Mouse (Mus musculus): ENCODE results near the gene Ttc39b. TPM values are rescaled to one million over a fixed set of nuclear protein-coding genes. Genes with fewer than 3 reads are reported as not detected.

The Ttc39b gene
- total RNA-seq, 2 experiments from 2014 or later: 27.5 to 29.6 TPM

- intact Hi-C loops (cut with DNase I): no loop called here
- DNase-seq (ENCODE audit: extremely low spot score in 1 of 2, low spot score in 2 of 2): no peak
These were observed 107.7 kb downstream of the Ttc39b start for GRCm38 (mm10) chr4:83216381-83216780.

DNA sequence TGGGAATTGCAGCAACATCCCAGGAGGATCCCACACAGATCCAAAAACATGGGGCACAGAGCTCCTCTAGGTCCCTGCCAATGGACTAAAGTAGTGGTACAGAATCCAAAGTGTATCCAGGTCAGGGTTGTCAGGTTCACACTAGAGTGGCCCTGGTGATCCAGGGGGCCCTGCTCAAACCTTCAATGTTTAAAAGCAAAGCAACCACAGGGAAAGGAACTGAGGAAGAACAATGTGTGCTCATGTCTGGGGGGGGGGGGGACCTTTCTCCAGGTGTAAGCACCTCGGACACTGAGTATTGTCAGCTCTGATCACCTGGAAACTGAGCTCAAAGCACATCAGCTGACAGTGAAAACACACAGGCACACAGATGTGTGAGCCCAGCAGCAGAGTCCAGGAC is 108.3 kb downstream of the Ttc39b start:
- intact Hi-C loops (cut with DNase I): no loop called here

GRCm38 (mm10) chr4:83214822-83215558 is 109.1 kb downstream of the Ttc39b start:
- intact Hi-C loops (cut with DNase I): no loop called here
- peak in 1 of 2 experiments; percentile 31 for DNase-seq (ENCODE audit: extremely low spot score in 1 of 2, low spot score in 2 of 2)

More for the DNA sequence above, 108.3 kb downstream of the Ttc39b start:
- DNase-seq (ENCODE audit: extremely low spot score in 1 of 2, low spot score in 2 of 2): no peak

- DNase-seq (ENCODE audit: extremely low spot score in 1 of 2, low spot score in 2 of 2): no peak
- intact Hi-C loops (cut with DNase I): no loop called here
These were observed 110.3 kb downstream of the Ttc39b start for GRCm38 (mm10) chr4:83213752-83214151.

- no peak for DNase-seq (ENCODE audit: extremely low spot score in 1 of 2, low spot score in 2 of 2)
These were observed 112.3 kb downstream of the Ttc39b start for GRCm38 (mm10) chr4:83211709-83212108.

GRCm38 (mm10) chr4:83210437-83210836 is 113.6 kb downstream of the Ttc39b start:
- intact Hi-C loops (cut with DNase I): no loop called here
- DNase-seq (ENCODE audit: extremely low spot score in 1 of 2, low spot score in 2 of 2): no peak

More at GRCm38 (mm10) chr4:83211709-83212108, 112.3 kb downstream of the Ttc39b start:
- intact Hi-C loops (cut with DNase I): no loop called here

DNA sequence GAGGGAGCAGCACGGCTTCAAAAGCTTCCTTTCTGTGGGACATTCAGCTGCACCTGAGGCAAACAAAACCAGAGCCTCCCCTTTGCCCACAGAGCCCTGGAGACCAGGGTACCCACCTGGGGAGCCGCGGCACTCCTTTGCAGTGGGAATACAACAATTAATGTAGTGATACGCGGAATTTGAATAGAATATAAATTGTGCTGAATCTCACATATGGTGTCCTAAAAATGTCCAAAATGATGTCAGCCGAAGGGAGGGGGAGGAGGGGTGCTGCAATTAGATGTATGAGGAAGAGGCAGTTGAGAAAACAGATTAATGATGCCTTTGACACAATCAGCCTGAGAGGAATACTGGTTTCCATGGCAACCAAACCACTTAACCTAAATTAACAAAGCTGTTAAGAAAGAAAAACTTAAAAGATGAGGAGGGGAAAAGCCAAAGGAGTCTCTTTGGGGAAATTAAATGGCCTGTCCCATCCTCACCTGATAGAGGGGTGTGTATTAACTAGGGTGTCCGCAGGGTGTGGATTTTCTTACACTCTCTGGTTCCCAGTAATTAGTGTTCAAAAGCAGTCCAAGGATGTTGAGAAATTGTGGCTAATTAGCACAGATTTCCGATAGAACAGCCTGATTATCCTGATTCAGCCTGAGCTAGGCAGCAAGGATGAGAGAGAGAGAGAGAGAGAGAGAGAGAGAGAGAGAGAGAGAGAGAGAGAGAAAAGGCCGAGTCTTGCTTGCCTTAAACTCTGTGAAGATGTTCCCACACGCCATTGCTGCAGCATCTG is 117.1 kb downstream of the Ttc39b start:
- DNase-seq (ENCODE audit: extremely low spot score in 1 of 2, low spot score in 2 of 2): peak in 1 of 2 experiments; percentile 52
- intact Hi-C loops (cut with DNase I): no loop called here

GRCm38 (mm10) chr4:83206416-83206802 is 117.6 kb downstream of the Ttc39b start:
- no peak for DNase-seq (ENCODE audit: extremely low spot score in 1 of 2, low spot score in 2 of 2)
- intact Hi-C loops (cut with DNase I): no loop called here

- intact Hi-C loops (cut with DNase I): no loop called here
- no peak for DNase-seq (ENCODE audit: extremely low spot score in 1 of 2, low spot score in 2 of 2)
These were observed 124.7 kb downstream of the Ttc39b start for GRCm38 (mm10) chr4:83199391-83199790.

GRCm38 (mm10) chr4:83198123-83198522 is 125.9 kb downstream of the Ttc39b start:
- no peak for DNase-seq (ENCODE audit: extremely low spot score in 1 of 2, low spot score in 2 of 2)
- intact Hi-C loops (cut with DNase I): no loop called here

DNA sequence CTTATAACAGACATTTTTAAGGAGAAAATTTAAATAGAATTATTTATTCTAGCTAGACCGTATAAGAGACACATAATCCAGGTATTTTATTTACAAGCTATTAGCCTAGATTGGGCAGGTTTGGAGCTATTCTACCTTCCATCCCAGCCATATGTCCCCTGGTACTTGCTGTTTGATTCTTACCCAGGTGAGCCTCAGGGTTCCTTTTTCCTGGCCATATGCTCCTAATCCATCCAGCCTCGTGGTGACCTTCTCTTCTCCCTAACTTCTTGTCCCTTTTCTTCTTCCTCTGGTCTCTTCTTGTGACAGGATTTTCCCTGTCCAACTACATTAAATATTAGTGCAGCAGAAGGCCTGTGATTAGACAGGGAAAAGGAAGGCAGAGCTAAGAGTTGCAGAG is 134.3 kb downstream of the Ttc39b start:
- intact Hi-C loops (cut with DNase I): loop anchor here (10.0 kb wide), 1 partner anchor 555 kb away; no protein-coding TSS in a partner anchor
- DNase-seq (ENCODE audit: extremely low spot score in 1 of 2, low spot score in 2 of 2): no peak

DNA sequence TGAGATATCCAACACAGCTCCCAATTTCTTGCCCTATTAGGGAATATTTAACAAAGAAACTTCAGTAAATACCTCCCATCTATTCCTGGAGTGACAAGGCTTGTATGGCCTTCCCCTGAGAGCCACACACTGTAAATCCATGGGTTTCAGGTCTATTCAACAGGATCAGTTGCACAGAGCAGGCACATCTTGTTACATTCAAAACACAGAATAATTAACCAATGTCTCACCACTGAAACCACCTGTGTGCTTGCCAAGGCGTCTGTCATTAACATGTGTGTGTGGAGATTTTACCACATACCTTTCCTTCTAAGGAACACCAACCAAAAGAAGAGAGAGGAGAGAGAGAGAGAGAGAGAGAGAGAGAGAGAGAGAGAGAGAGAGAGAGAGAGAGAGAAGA is 136.7 kb downstream of the Ttc39b start:
- intact Hi-C loops (cut with DNase I): loop anchor here (10.0 kb wide), 1 partner anchor 553 kb away; no protein-coding TSS in a partner anchor
- no peak for DNase-seq (ENCODE audit: extremely low spot score in 1 of 2, low spot score in 2 of 2)

DNA sequence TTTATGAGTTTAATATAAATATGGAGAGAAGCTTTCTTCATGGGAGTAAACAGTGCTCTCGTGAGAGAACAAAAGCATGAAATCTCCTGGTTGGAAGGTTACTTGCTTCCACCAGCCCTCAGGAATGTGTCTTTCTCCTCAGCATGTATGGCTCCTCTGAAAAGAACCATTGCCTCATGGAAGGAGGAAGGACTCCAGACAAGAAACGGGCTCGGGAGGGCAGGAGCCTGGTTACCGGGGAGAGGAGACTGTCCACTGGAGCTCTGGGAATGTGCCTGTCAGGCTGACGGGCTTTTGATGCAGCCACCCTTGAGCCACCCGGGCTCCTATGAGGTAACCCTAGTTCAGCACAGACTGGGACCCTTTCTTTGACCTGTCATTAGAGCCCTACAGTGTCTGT is 137.6 kb downstream of the Ttc39b start:
- intact Hi-C loops (cut with DNase I): loop anchor here (10.0 kb wide), 1 partner anchor 552 kb away; no protein-coding TSS in a partner anchor
- DNase-seq (ENCODE audit: extremely low spot score in 1 of 2, low spot score in 2 of 2): no peak

DNA sequence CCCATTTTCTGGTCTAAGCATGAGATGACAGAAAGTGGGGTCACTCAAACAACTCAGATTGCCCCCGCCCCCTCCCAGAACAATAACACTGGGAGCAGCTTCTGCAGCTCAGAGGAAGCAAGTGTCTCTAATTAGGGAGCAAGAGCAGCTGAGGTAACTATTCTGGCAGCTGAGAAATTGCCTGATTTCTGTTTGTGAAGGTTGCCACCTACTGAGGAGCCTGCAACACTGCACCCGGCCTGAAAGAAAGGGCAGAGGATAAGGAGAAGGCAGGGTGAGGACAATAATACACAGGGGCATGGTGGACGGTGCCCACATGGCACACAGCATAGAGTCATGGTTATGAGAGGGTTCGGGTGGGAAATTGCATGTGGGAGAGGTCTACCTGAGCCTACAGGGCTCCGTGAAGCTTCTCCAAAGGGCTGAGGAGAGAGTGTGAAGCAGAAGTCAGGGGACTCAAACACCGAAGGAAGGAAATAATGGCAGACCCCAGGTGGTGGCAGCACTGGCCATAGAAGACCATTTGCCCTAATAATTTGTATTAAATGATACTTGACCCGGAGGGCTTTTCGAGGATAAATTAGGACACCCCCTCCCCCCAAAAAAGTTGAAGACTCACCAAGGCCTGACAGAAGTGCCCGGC is 140.6 kb downstream of the Ttc39b start:
- intact Hi-C loops (cut with DNase I): loop anchor here (5.0 to 10.0 kb wide), 3 partner anchors 236 to 549 kb away; partner anchors contain the start of gene Zdhhc21

GRCm38 (mm10) chr4:83182178-83183068 is 141.6 kb downstream of the Ttc39b start:
- intact Hi-C loops (cut with DNase I): loop anchor here (5.0 to 10.0 kb wide), 3 partner anchors 235 to 548 kb away; partner anchors contain the start of gene Zdhhc21
- no peak for DNase-seq (ENCODE audit: extremely low spot score in 1 of 2, low spot score in 2 of 2)

More for the DNA sequence above, 140.6 kb downstream of the Ttc39b start:
- DNase-seq (ENCODE audit: extremely low spot score in 1 of 2, low spot score in 2 of 2): peak; percentile 65 to 73

GRCm38 (mm10) chr4:83177471-83177870 is 146.6 kb downstream of the Ttc39b start:
- no peak for DNase-seq (ENCODE audit: extremely low spot score in 1 of 2, low spot score in 2 of 2)
- intact Hi-C loops (cut with DNase I): no loop called here

GRCm38 (mm10) chr4:83174946-83175345 is 149.1 kb downstream of the Ttc39b start:
- no peak for DNase-seq (ENCODE audit: extremely low spot score in 1 of 2, low spot score in 2 of 2)
- intact Hi-C loops (cut with DNase I): no loop called here

DNA sequence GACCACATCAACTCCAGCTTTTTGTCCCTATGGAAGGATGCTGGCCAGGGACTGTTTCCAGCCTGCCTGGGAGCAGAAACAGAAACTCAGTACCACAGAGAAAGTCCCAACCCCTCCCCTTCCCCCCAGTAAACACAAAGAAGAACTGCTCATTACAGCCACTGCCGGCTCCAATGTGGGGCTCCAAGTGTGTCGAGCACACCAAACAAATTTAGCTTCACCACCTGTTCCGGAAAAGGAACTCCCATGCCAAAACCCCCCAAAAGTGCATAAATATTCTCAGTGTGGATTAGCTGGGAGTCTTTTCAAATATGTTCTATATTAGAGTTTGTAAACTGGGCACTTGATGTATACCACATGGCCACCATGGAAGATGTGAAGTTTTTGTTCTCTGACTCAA is 151.8 kb downstream of the Ttc39b start:
- peak in 1 of 2 experiments; percentile 19 for DNase-seq (ENCODE audit: extremely low spot score in 1 of 2, low spot score in 2 of 2)
- intact Hi-C loops (cut with DNase I): no loop called here
